15 mouse cellular contexts compared by ENCODE assay signal in the genomic region with DNA sequence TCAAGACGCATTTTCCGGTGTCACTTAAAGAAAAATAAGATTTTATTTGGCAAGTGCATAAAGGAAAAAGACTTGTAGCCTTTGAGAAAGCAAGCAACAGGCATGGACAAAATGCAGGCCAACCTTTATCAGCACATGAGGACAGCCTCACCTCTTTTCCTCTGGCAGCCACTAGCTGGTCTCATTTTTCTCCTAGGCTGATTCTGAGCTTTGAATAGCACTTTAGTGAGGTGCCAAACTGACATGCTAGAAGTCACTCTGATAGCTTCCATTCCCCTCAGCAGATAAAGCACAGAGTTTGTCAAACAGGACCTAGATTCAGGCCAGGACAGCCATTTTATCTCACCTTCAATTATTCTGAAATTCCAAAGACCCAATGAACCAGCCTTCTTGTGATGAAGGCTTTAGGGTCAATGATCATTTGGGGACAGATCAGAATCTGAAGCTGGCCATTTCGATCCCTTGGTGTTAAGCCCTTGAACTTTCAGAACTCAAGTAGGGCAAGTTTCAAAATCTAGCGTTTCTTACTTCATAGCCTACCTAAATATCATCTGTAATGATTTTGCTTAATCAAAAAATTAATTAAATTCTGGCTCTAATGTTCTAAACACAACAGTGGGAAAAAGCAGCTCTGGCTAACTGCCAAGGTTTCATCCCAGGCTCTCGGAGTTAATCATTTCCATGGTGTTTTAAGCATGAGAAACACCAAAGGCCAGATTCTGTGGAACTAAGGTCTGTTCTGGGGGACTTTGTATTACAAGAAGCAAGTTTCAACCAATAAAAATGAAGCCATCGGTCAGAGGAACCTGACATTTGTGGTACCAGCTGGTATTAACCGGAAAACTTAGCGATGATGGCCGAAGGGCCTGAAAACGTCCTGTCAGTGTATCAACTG. TPM values are rescaled to one million over a fixed set of nuclear protein-coding genes. Genes with fewer than 3 reads are reported as not detected.
A peak's percentile ranks its signal among the peaks of the same experiment; 100 is the strongest.
DNase-seq lines count a peak whose midpoint lies in the region; ATAC-seq and TF ChIP-seq lines count a peak whose summit lies in the region.
"Had no signal": no experiment of that assay in that cellular context is flagged by ENCODE, and none has a peak within 500 bp of the region (broad histone marks: within the 10 kb centered on the region; RNA-seq: fewer than 3 reads in every experiment).

No protein-coding gene starts in this region.

- peak; percentile 51; the same call in 1 of the 2 replicates for ATAC-seq in intestine, embryonic 15.5 days
- no peak for ATAC-seq in intestine, postnatal 0 days
- ATAC-seq in heart, embryonic 11.5 days (replicated peaks; ENCODE audit: insufficient number of reproducible peaks, low FRiP score, low TSS enrichment), result 0 out of 2 replicates have a peak, but pooled peaks have one; percentile 36
- ATAC-seq in liver, embryonic 15.5 days (ENCODE audit: insufficient read depth), result peak; percentile 52
- ATAC-seq: forebrain, embryonic 14.5 days had no signal

- no peaks in the 10 kb centered on the region for H3K27me3 ChIP-seq in intestine, embryonic 15.5 days (replicated peaks)
- no peaks in the 10 kb centered on the region for H3K27me3 ChIP-seq in intestine, postnatal 0 days (replicated peaks; ENCODE audit: control insufficient read depth, insufficient read depth, low read length)
- H3K27me3 ChIP-seq in heart, embryonic 11.5 days (ENCODE audit: control insufficient read depth, insufficient read depth, low read length), result no peaks in the 10 kb centered on the region
- H3K27me3 ChIP-seq in liver, embryonic 15.5 days, result no peaks in the 10 kb centered on the region
- H3K27me3 ChIP-seq in limb, embryonic 10.5 days (ENCODE audit: low read depth, poor library complexity, severe bottlenecking), result no peaks in the 10 kb centered on the region
- H3K27me3 ChIP-seq: embryonic facial prominence, embryonic 12.5 days; stomach, embryonic 15.5 days had no signal

- H3K4me3 ChIP-seq in intestine, embryonic 15.5 days (replicated peaks), result no peak overlapping the region
- no peak overlapping the region for H3K4me3 ChIP-seq in intestine, postnatal 0 days (ENCODE audit: low read depth, low read length)
- no peak overlapping the region for H3K4me3 ChIP-seq in heart, embryonic 11.5 days (ENCODE audit: low read depth, low read length)
- no peak overlapping the region for H3K4me3 ChIP-seq in liver, embryonic 15.5 days (replicated peaks)
- H3K4me3 ChIP-seq in limb, embryonic 10.5 days, result no peak overlapping the region
- H3K4me3 ChIP-seq in layer of hippocampus, adult 2 months, result no peak overlapping the region
- H3K4me3 ChIP-seq: embryonic facial prominence, embryonic 12.5 days; stomach, embryonic 15.5 days had no signal

- TF ChIP-seq CTCF in intestine, postnatal 0 days (IDR thresholded peaks at IDR 0.05; ENCODE audit: low read depth), result no peak
- no peak for TF ChIP-seq CTCF in layer of hippocampus, adult 2 months (conservative IDR thresholded peaks at IDR 0.05)

- no peak overlapping the region for H3K9ac ChIP-seq in intestine, embryonic 15.5 days
- H3K9ac ChIP-seq in intestine, postnatal 0 days (ENCODE audit: low read depth, low read length), result no peak overlapping the region
- no peak overlapping the region for H3K9ac ChIP-seq in heart, embryonic 11.5 days (ENCODE audit: low read depth, low read length)
- no peak overlapping the region for H3K9ac ChIP-seq in liver, embryonic 15.5 days
- H3K9ac ChIP-seq: embryonic facial prominence, embryonic 12.5 days; stomach, embryonic 15.5 days had no signal

- 83% methylated on average over 10 of the region's 10 CpGs for WGBS in intestine, embryonic 15.5 days
- whole genome bisulfite sequencing in intestine, postnatal 0 days, result 72% methylated on average over 10 of the region's 10 CpGs
- WGBS in heart, embryonic 11.5 days (ENCODE audit: insufficient replicate concordance), result 75% methylated on average over 10 of the region's 10 CpGs
- 70% methylated on average over 10 of the region's 10 CpGs for WGBS in liver, embryonic 15.5 days (ENCODE audit: insufficient replicate concordance)
- WGBS in limb, embryonic 10.5 days, result 91% methylated on average over 10 of the region's 10 CpGs

- DNase-seq in kidney, adult 8-10 months, result peak; percentile 79 to 85
- DNase-seq in limb, embryonic 10.5 days (ENCODE audit: low spot score), result no peak
- DNase-seq in layer of hippocampus, adult 2 months (ENCODE audit: low spot score in 2 of 2), result no peak
- DNase-seq in layer of hippocampus, adult 9-11 months, result no peak
- DNase-seq: adrenal gland, postnatal 36 days; cerebellum, adult 9-11 months; lung, postnatal 36 days; right cerebral cortex, postnatal 4 days had no signal

- H3K9me3 ChIP-seq in intestine, embryonic 15.5 days, result no peaks in the 10 kb centered on the region
- H3K9me3 ChIP-seq in intestine, postnatal 0 days (ENCODE audit: control insufficient read depth), result no peaks in the 10 kb centered on the region
- no peaks in the 10 kb centered on the region for H3K9me3 ChIP-seq in heart, embryonic 11.5 days (replicated peaks; ENCODE audit: control insufficient read depth, low read length)
- no peaks in the 10 kb centered on the region for H3K9me3 ChIP-seq in liver, embryonic 15.5 days (replicated peaks)
- no peaks in the 10 kb centered on the region for H3K9me3 ChIP-seq in limb, embryonic 10.5 days (replicated peaks)
- H3K9me3 ChIP-seq: embryonic facial prominence, embryonic 12.5 days; stomach, embryonic 15.5 days had no signal

- no peak overlapping the region for H3K27ac ChIP-seq in intestine, embryonic 15.5 days
- no peak overlapping the region for H3K27ac ChIP-seq in intestine, postnatal 0 days (ENCODE audit: low read depth, low read length)
- H3K27ac ChIP-seq in heart, embryonic 11.5 days (ENCODE audit: low read depth, low read length), result peak overlapping the region; percentile 42; the same call in 1 of the 2 replicates
- 0 out of 2 replicates have a peak overlapping the region, but pooled peaks have one; percentile 24 for H3K27ac ChIP-seq in liver, embryonic 15.5 days (replicated peaks)
- no peak overlapping the region for H3K27ac ChIP-seq in limb, embryonic 10.5 days
- no peak overlapping the region for H3K27ac ChIP-seq in layer of hippocampus, adult 2 months
- H3K27ac ChIP-seq: embryonic facial prominence, embryonic 12.5 days; stomach, embryonic 15.5 days had no signal

- H3K4me1 ChIP-seq in intestine, embryonic 15.5 days (replicated peaks), result no peaks in the 10 kb centered on the region
- no peaks in the 10 kb centered on the region for H3K4me1 ChIP-seq in intestine, postnatal 0 days (replicated peaks; ENCODE audit: control insufficient read depth, insufficient read depth, low read length)
- peaks cover 16% of the 10 kb centered on the region for H3K4me1 ChIP-seq in heart, embryonic 11.5 days (ENCODE audit: control insufficient read depth, insufficient read depth, low read length)
- H3K4me1 ChIP-seq in liver, embryonic 15.5 days (replicated peaks), result 0 out of 2 replicates have a peak, but pooled peaks cover 6% of the 10 kb centered on the region
- H3K4me1 ChIP-seq in limb, embryonic 10.5 days, result no peaks in the 10 kb centered on the region
- H3K4me1 ChIP-seq: embryonic facial prominence, embryonic 12.5 days; stomach, embryonic 15.5 days had no signal

- H3K36me3 ChIP-seq in intestine, embryonic 15.5 days, result no peaks in the 10 kb centered on the region
- no peaks in the 10 kb centered on the region for H3K36me3 ChIP-seq in intestine, postnatal 0 days (ENCODE audit: control insufficient read depth, insufficient read depth)
- no peaks in the 10 kb centered on the region for H3K36me3 ChIP-seq in heart, embryonic 11.5 days (ENCODE audit: control insufficient read depth, insufficient read depth, low read length)
- H3K36me3 ChIP-seq in liver, embryonic 15.5 days (replicated peaks), result no peaks in the 10 kb centered on the region
- H3K36me3 ChIP-seq in limb, embryonic 10.5 days, result no peaks in the 10 kb centered on the region; the same call in 1 of the 2 replicates
- H3K36me3 ChIP-seq: embryonic facial prominence, embryonic 12.5 days; stomach, embryonic 15.5 days had no signal

- no peak overlapping the region for H3K4me2 ChIP-seq in intestine, embryonic 15.5 days (replicated peaks)
- H3K4me2 ChIP-seq in intestine, postnatal 0 days (replicated peaks; ENCODE audit: low read depth), result no peak overlapping the region
- no peak overlapping the region for H3K4me2 ChIP-seq in heart, embryonic 11.5 days
- H3K4me2 ChIP-seq in liver, embryonic 15.5 days, result no peak overlapping the region
- H3K4me2 ChIP-seq: embryonic facial prominence, embryonic 12.5 days; stomach, embryonic 15.5 days had no signal

RNA-seq across cellular contexts. Expression of a gene that starts 37.3 kb away (rescaled TPM):
- polyA plus RNA-seq in intestine, embryonic 15.5 days (2015; fragmentation: Nextera tagmentation; extraction: Ambion mirVana), result 5.8 and 6.4 TPM in 2 replicates
- 4.3 and 4.5 TPM in 2 replicates for polyA plus RNA-seq in intestine, postnatal 0 days (2015; fragmentation: Nextera tagmentation; extraction: Ambion mirVana)
- polyA plus RNA-seq in heart, embryonic 11.5 days (2014; fragmentation: Nextera tagmentation; extraction: Ambion mirVana), result 6.6 TPM in 2 replicates
- polyA plus RNA-seq in liver, embryonic 15.5 days (2015; fragmentation: Nextera tagmentation; extraction: Ambion mirVana), result 1.6 and 1.7 TPM in 2 replicates
- 5.6 and 7.1 TPM in 2 replicates for polyA plus RNA-seq in limb, embryonic 10.5 days (2016; fragmentation: Nextera tagmentation; extraction: Ambion mirVana)
- 1 to 10 TPM; 7.6 to 9.0 TPM for total RNA-seq in layer of hippocampus, adult 2 months (2021)

Comparison
In these comparisons a context has a peak if more than half of its experiments do, and no peak if none do; other contexts are left out.
1. H3K27ac ChIP-seq: peak in heart, embryonic 11.5 days (single experiment) and liver, embryonic 15.5 days (single experiment); none in intestine, embryonic 15.5 days (single experiment), intestine, postnatal 0 days (single experiment), limb, embryonic 10.5 days (single experiment) and layer of hippocampus, adult 2 months (single experiment).
2. DNase-seq: peak in kidney, adult 8-10 months (2 of 2); none in limb, embryonic 10.5 days (single experiment), layer of hippocampus, adult 2 months (0 of 2) and layer of hippocampus, adult 9-11 months (single experiment).